Mouse (Mus musculus): ENCODE measurements at regions not wholly inside any gene's neighbourhood (a gene's known extent, or its start where the extent isn't known, plus 50 kb on each side); places are given as distances from the start of the nearest gene placed in this dataset.

DNA sequence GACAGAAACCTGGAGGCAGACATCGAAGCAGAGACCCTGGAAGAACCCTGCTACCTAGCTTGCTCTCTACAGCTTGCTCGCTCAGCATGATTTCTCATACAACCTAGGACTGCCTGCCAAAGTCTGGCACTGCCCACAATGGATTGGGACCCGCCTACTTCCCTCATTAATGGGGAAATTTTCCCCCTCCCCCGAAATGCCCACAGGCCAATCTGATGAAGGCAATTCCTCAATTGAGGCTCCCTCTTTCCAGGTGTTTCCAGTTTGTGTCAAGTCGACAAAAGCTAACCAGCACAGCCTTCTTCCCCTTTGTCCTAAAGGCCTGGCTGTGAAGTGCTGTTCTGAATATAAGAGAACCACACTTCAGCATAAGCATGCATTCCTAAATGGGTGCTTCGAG lies 143.1 kb downstream of the Sox9 start:
- no peak for TF ChIP-seq POLR2A (IDR thresholded peaks at IDR 0.05; ENCODE audit: insufficient read depth, low read depth, low read length)
- TF ChIP-seq CTCF (IDR thresholded peaks at IDR 0.05) = no peak
